Mouse (Mus musculus): ENCODE measurements around the gene Rpa1.

- TF ChIP-seq EP300 (optimal IDR thresholded peaks at IDR 0.05) (no peak), CTCF (IDR thresholded peaks at IDR 0.05; ENCODE audit: low read depth) (peak; percentile 53)
Measured at GRCm38 (mm10) chr11:75254252-75254912, 93.7 kb downstream of the Rpa1 start.

Data from stomach, postnatal 0 days (tissue).